Mouse (Mus musculus): Measurements from ENCODE around the gene Slc7a8. TPM values are rescaled to one million over a fixed set of nuclear protein-coding genes. Genes with fewer than 3 reads are reported as not detected.

The Slc7a8 gene
- polyA plus RNA-seq (2012; rRNA removed), result 2.9 and 3.6 TPM in 2 replicates

DNA sequence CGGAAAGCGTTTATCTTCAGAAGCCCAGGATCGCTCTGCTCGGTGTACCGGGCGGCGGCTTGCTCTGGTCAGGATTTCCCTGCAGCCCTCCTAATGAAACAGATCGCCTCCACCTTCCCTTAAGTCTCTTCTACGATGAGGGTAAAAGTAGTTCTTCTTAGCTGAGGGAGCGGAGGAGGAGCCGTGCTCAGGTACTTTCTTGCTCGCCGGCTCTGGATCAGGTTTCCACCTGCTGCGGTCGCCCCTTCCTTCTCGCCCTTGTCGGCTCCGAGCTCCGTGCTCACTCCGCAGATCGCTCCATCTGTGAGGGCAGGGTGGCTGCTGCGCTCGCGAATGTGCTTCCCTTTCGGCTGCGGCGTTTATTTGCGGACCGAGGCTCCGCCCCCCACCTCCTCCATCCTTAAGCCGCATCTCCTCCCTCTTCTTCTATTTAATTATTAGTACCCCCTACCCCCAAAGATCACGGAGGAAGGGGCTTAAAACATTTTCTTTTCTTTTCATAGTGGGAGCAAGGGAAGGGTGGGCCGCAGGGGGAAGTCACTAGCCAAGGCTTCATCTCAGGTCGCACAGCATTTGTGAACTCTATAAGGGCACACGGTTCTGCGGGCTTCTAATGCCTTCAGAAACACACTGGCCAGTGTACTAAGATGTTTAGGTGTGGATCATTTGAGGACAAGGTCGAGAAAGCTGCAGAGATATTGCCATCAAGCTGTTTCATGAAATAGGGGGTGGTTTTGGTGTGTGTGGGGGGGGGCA, at the start of gene Slc7a8:
TSS of gene Slc7a8 (minus strand) at position 337 of the 756 bp plus-strand sequence.

DNA sequence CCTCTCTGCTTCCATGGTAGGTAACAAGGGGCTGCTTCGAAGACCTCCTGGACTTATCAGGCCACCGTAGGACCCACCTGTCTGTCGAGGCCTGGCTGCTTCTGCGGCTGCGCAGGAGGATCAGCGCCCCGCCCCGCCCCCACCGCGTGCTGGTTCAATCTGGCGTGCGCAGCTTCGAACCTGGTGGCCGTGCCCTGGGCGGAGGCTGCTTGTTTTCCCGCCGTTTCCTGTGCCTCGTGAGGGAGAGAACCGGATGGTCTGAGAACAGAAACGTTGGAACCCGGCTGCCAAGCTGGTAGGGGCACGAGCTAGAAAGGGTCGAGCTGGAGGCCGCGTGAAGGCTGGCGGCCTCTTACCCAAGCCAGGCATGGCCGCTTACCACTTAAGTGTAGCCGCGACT, 32.2 kb upstream of the Slc7a8 start, which contains the start of gene Rnf212b:
TSS of gene Rnf212b (plus strand) at position 151 of the 400 bp plus-strand sequence.

DNA sequence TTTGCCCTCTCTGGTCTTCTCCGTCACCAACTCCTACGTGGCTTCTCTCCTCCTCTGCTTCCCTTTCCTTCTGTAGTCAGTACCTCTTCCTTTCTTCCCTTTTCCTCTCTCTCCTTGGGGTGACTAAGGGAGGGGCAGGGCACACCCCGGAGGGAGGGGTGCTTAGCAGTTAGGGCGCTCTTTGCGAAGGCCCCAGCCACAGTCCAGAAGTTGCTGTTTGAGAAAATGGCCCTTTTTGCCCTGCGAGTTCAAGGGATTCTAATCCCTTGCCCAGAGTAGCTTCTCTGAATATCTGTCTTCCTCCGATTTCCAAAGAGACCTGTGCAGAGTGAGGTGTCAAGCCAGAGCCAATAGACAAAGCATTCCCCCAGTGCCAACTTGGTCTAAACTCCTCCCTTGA, 69.7 kb downstream of the Slc7a8 start, which contains the start of gene Cebpe:
TSS of gene Cebpe (minus strand) at position 101 of the 400 bp plus-strand sequence.

DNA sequence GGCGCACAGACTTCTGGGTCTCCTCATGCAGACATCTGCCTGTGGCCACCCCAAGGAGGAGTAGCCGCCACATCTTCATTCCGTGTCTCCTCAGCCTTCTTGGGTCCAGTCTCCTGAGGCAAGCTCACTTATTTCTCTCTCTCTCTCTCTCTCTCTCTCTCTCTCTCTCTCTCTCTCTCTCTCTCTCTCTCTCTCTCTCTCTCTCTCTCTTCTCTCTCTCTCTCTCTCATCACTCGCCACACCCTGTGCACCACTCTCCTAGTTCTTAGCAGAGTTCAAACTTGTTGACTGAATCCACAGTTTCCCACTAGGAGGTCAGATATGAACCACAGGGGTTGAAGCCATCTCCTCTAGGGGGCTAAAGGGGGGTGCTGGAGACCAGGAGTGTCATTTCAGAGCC, 83.0 kb downstream of the Slc7a8 start, which contains the start of gene Gm29776:
TSS of gene Gm29776 (minus strand) at position 101 of the 400 bp plus-strand sequence.

DNA sequence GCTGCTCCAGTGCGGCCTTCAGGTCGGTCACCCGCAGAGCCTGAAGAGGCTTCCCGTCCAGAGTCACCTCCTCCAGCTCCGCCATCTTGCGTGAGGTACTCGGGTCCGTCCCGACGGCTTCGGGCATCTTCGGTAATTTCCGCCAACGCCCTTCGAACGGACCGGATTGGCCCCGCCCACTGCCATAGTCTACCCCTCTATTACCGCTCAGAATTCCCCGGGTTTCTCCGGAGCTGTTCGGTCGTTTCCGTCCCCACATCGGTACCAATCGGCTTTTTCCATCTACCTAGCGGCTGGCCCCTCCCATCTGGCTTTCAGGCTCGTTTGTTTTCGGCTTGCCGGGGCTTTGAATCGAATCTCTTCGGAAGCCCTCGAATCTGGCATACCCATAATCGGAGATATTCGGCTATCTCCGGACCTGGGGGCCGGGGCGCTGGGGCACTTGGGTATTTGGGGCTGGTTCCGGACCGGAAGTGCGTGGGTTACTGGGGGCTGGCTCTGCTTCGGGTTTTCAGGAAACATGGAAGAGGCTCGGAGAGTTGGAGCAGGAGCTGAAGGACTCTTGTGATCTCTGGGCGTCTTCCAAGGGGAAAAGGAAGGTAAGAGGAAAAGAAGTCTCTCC, 95.1 kb downstream of the Slc7a8 start, which contains the start of gene Acin1:
TSS of gene Acin1 (minus strand) at position 410 of the 622 bp plus-strand sequence.

DNA sequence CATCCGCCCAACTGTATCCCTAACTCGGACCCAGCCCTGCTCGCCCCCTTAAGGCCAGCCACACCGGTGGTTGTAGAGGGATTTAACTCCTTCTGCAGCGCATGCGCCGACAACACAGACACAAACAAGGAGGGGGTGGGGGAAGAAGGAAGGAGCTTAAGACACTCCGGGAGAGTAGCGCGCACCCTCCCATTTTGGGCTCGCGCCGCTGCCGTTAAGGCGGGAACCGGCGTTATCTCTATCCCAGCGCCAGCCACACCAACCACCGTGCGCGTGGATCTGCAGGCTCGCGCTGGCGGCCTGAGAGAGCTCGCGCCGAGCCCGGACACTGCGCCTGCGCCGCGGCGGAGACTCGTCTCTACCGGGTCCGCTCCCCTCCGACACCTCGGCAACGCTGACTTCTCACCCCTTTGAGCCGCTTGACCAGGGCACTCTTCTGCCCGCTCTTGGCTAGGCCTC, 95.7 kb downstream of the Slc7a8 start, which contains the start of gene 1700123O20Rik:
TSS of gene 1700123O20Rik (plus strand) at position 154 of the 459 bp plus-strand sequence.

Other genes with a start within 250 kb of the Slc7a8 start
- gene Haus4, start 227.3 kb downstream of the Slc7a8 start, polyA plus RNA-seq (2012; rRNA removed), result 23.2 and 26.4 TPM in 2 replicates
- 3.7 and 4.5 TPM in 2 replicates for gene Ajuba, start 204.4 kb downstream of the Slc7a8 start, polyA plus RNA-seq (2012; rRNA removed)
- 3.8 and 4.0 TPM in 2 replicates for gene 4931414P19Rik, start 176.0 kb downstream of the Slc7a8 start, polyA plus RNA-seq (2012; rRNA removed)
- gene Psmb5, start 163.9 kb downstream of the Slc7a8 start, polyA plus RNA-seq (2012; rRNA removed), result 104 and 126 TPM in 2 replicates
- 0.01 TPM in 1 of 2 replicates, not detected in the other for gene Psmb11, start 160.5 kb downstream of the Slc7a8 start, polyA plus RNA-seq (2012; rRNA removed)
- not detected in 2 replicates for gene Gm17606, start 141.0 kb downstream of the Slc7a8 start, polyA plus RNA-seq (2012; rRNA removed)
- 1.00 and 1.1 TPM in 2 replicates for gene Cdh24, start 140.6 kb downstream of the Slc7a8 start, polyA plus RNA-seq (2012; rRNA removed)
- 32.7 and 36.7 TPM in 2 replicates for gene 1700123O20Rik, start 95.7 kb downstream of the Slc7a8 start, polyA plus RNA-seq (2012; rRNA removed)
- 71.1 and 71.7 TPM in 2 replicates for gene Acin1, start 95.0 kb downstream of the Slc7a8 start, polyA plus RNA-seq (2012; rRNA removed)
- 0.05 TPM in 2 replicates for gene Gm29776, start 83.1 kb downstream of the Slc7a8 start, polyA plus RNA-seq (2012; rRNA removed)
- 5.1 and 7.5 TPM in 2 replicates for gene Cebpe, start 69.8 kb downstream of the Slc7a8 start, polyA plus RNA-seq (2012; rRNA removed)
- gene Rnf212b, start 32.2 kb upstream of the Slc7a8 start, polyA plus RNA-seq (2012; rRNA removed), result not detected in 2 replicates
- gene Homez, start 89.0 kb upstream of the Slc7a8 start, polyA plus RNA-seq (2012; rRNA removed), result 1.1 and 1.2 TPM in 2 replicates
- 2.6 and 3.0 TPM in 2 replicates for gene Ppp1r3e, start 95.6 kb upstream of the Slc7a8 start, polyA plus RNA-seq (2012; rRNA removed)
- gene Bcl2l2, start 101.4 kb upstream of the Slc7a8 start, polyA plus RNA-seq (2012; rRNA removed), result 4.9 and 5.8 TPM in 2 replicates
- 0.09 and 0.10 TPM in 2 replicates for gene Gm20521, start 101.5 kb upstream of the Slc7a8 start, polyA plus RNA-seq (2012; rRNA removed)
- 115 and 131 TPM in 2 replicates for gene Pabpn1, start 110.6 kb upstream of the Slc7a8 start, polyA plus RNA-seq (2012; rRNA removed)
- 2.8 and 5.0 TPM in 2 replicates for gene Slc22a17, start 131.2 kb upstream of the Slc7a8 start, polyA plus RNA-seq (2012; rRNA removed)
- gene Efs, start 144.2 kb upstream of the Slc7a8 start, polyA plus RNA-seq (2012; rRNA removed), result 0.25 and 0.83 TPM in 2 replicates
- not detected in 2 replicates for gene Il25, start 150.7 kb upstream of the Slc7a8 start, polyA plus RNA-seq (2012; rRNA removed)
- gene Cmtm5, start 154.3 kb upstream of the Slc7a8 start, polyA plus RNA-seq (2012; rRNA removed), result 0.12 TPM in 1 of 2 replicates, not detected in the other
- 0.02 and 0.20 TPM in 2 replicates for gene Myh6, start 185.0 kb upstream of the Slc7a8 start, polyA plus RNA-seq (2012; rRNA removed)
- not detected in 2 replicates for gene Gm17428, start 195.0 kb upstream of the Slc7a8 start, polyA plus RNA-seq (2012; rRNA removed)
- 0.07 and 2.9 TPM in 2 replicates for gene Myh7, start 212.7 kb upstream of the Slc7a8 start, polyA plus RNA-seq (2012; rRNA removed)
- 32.0 and 34.0 TPM in 2 replicates for gene Ngdn, start 233.5 kb upstream of the Slc7a8 start, polyA plus RNA-seq (2012; rRNA removed)